Mouse (Mus musculus) lung, postnatal 10 days (tissue): ENCODE results near the gene Kdsr.
"Not testable (repeated sequence)": the region's sequence is repeated elsewhere in the genome, so short reads cannot be mapped to it uniquely, and the experiment has no call there.

Experiments
- DNase-seq: peaks from one replicate; pipeline ENCODE4 v3.0.0; 2021

The Kdsr gene

DNA sequence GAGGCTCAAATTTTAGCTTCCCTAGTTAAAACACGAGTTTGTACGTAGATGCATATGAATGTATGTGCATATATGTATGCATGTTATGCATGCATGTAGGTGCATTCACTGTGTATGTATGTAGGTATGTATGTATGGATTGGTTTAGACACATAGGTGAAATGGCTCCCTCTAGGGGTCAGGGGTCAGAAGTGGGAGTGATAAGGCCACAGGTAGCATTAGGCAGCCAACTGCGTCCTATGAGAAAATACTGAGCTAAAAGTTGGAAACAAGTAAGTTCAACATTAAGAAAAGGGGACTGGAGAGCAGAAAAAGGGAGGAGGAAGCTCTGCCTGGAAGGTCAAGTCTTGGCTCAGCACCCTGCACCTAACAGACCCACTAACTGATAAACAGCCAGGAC lies 21.4 kb downstream of the Kdsr start:
- no peak for DNase-seq

DNA sequence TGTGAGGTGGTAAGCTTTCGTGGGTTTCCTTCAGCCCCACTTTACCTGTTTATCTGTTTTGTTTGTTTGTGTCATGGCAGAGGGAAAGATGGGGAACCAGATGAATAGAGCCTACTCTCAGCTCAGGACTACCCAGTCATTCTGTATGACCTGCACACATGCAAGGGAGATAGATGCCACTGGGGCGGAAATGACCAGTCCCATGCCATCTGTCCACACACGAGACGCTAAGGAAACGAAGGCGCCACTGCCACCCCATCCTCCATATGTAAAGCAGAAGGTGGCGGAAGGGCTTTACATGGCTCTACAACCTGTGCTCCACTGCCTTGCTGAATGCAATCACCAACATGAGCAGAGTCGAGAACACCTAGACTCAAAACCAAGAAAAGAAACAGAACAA lies 23.3 kb downstream of the Kdsr start:
- DNase-seq: no peak

DNA sequence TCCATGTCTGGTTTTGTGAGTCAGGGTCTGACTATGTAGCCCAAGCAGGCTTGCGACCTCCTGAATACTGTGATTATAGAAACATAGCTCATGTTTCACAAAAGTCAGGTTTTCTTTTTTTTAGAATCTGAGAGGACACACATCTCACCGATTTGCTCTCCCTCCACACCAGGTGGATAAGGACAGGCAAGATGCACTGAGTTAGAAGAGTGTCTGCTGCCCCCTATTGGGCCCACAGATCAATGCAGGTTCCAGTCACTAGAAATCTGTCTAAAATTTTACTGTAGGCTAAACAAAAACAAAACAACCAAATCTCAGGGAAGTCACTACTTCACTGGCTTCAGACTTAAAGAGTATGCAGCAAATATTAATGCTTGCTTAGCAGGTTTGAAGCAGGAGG lies 23.9 kb downstream of the Kdsr start:
- DNase-seq: peak; percentile 48

DNA sequence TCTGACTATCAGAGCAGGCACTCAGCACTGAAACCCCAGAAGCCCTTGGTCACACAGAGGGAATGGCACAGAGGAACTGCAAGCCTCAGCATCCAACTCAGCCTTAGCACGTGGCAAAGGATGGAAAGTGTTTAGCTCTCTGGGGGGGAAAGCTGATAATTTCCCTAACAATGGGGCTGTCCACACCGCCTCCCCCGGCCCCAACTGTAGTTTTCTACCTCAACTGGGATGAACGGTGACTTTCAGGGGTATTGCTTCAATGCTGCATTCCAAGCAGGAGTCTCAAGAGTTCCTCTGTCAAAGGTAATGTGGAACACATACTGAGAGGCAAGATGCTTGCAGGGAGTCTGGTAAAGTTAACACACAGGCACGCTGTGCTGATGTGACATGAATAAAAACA lies 37.5 kb downstream of the Kdsr start:
- no peak for DNase-seq

DNA sequence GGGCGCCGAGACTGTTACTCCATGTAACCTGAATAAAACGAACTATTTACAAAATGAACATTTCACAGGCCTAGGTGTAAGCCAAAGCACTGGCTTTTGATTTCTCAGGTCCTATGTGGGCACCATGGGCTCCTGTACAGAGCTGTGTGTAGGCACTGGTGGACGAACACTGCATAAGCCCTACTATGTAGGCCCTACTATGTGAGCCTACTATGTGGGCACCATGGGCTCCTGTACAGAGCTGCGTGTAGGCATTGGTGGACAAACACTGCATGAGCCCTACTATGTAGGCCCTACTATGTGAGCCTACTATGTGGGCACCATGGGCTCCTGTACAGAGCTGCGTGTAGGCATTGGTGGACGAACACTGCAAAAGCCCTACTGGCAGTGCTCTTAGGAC lies 41.8 kb downstream of the Kdsr start:
- not testable (repeated sequence) for DNase-seq

DNA sequence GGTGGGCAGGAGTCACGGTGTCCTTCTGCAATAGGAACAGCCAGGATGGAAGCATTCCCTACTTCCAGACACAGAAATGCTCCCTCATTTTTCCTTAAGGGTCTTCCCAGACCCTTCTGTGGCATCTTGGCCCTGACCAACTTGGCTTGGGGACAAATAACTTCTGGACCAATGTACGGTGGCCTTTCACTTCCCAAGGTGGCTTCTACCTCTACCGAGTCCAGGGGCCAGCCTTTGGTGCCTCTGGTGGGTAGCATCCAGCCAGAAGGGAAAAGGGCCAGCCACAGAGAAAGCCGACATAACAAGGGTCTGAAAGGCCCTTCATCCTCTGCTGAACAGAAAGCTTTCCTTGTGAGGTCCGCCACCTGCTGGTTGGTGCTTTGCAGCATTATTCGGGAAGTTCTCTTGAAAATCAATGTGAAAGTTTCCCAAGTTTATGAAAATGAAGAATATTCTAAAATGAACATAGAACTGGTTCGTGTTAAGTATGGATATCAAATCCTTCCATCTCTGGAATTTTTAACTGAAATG lies 42.4 kb downstream of the Kdsr start:
- peak; percentile 89 for DNase-seq

DNA sequence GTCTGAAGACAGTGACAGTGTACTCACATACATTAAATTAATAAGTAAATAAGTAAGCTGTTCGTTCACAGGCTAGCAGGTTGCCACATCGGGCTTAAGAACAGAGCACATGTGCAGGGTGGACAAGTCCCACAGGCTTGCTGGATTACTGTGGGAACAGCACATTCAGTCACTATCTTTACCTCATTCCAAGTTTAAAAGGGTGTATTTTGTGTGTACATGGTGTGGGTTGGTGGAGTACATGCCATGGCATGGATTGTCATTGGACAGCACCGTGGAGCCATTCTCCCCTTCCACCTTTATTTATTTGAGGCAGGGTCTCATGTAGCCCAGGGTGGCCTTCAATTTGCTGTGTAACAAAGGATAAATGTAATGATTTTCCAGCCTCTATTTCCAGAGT lies 43.4 kb downstream of the Kdsr start:
- DNase-seq: no peak

DNA sequence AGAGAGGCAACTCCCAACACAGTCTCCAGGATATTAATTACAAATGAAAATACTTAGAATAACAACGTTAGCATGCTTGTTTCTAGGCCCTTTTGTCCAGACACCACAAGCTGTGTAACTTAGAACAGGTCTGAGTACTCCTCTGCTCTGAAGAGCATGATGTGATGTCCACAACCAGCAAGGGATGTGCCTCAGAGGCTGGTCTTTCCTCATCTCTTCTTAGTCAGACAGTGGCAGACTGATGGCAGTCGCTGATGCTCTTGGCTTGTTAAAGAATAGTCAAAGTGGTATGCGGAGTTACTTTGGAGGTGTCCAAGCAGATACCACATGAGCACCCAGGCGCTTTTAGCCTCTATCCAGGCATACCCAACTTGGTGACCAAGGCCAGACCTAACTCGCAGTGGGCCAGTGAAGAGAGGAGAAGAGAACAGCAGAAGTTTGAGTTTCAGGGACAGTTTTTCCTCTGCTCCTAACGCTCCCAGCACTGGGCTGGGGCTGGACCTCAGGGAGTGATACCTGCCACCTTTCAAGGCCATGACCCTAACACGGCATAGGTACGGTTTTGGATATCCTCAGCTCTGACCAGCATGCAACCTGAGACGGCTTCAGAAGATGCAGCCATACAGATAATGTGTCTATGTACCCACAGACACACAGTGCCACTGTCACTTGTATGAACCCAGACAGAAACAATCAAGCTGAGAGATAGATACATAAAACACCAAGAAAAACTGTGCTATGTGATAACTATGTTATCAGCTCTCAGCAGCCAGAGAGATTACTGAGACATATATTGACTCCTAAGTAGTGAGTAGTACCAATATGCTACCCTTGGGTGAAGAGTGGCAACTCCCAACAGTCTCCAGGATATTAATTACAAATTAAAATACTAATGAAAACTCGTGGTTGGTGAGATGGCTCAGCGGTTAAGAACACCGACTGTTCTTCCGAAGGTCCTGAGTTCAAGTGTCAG lies 44.1 kb downstream of the Kdsr start:
- no peak for DNase-seq

DNA sequence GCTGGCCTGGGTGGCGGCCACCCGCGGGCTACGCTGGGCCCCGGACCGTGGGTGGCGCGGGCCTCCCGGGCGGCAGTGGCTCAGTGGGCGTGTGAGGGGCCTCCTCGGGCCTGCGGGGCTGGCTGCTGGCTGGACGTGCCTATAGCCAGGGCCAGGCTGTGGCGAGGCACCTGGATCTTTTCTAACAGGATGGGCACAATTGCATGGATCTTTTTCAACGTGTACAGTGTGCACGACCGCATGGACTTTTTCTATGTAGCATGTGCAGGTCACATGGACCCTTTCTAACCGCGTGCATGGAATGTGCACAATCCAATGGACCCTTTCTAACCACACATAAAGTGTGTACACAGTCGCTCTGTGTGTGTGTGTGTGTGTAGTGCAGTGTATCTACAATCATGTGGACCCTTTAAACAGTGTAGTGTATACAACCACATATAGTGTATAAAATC lies 45.0 kb downstream of the Kdsr start:
- no peak for DNase-seq

DNA sequence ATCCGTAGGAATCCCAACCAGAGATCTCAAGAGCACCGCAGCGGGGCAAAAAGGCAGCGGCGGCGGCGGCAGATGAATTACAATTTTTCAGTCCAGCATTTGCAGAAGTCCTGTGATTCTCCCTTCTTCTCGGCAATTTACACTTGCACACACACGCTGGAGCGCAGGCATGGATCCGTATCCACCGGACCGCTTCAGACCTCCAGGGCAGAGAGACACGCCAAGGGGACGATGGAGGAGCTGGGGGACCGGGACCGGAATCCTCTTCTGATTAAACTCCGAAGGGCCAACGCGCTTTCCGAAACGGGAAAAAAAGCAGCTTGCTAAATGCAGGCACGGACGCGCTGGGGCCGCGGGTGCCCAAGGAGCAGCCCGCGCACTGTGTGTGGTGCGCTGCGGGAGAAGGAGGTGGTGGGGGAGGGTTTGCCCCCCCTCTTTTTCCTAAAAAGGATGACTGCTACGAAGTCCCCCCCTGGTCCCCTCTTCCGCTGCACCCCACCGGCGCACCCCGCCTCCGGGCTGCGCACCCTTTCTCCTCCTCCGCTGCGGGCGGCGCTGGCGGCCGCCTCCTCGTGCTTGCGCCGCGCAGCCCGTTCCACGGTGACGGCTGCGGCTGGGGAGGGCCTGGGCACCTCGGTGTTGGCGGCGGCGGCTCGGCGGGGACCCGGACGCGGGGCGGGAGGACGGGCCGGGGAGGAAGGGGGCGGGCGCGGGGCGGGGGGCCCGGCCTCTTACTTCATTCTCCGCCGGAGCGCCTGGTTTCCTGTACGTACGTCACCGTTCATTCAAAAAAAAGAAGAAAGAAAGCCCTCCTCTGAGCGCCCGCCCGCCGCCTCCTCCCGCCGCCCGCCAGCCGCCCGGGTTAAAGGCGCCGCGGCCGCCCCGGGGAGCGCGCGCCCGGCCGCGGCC lies 45.7 kb downstream of the Kdsr start, which contains the start of gene Bcl2:
Gene Bcl2, minus strand, starts transcription at position 654 of the 909 bp plus-strand sequence.
- peak; percentile 83 for DNase-seq

DNA sequence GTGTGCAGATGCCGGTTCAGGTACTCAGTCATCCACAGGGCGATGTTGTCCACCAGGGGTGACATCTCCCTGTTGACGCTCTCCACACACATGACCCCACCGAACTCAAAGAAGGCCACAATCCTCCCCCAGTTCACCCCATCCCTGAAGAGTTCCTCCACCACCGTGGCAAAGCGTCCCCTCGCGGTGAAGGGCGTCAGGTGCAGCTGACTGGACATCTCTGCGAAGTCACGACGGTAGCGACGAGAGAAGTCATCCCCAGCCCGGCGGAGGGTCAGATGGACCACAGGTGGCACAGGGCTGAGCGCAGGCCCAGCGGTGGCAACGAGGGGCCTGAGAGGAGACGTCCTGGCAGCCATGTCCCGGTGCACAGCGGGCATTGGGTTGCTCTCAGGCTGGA lies 47.2 kb downstream of the Kdsr start:
- peak; percentile 83 for DNase-seq

DNA sequence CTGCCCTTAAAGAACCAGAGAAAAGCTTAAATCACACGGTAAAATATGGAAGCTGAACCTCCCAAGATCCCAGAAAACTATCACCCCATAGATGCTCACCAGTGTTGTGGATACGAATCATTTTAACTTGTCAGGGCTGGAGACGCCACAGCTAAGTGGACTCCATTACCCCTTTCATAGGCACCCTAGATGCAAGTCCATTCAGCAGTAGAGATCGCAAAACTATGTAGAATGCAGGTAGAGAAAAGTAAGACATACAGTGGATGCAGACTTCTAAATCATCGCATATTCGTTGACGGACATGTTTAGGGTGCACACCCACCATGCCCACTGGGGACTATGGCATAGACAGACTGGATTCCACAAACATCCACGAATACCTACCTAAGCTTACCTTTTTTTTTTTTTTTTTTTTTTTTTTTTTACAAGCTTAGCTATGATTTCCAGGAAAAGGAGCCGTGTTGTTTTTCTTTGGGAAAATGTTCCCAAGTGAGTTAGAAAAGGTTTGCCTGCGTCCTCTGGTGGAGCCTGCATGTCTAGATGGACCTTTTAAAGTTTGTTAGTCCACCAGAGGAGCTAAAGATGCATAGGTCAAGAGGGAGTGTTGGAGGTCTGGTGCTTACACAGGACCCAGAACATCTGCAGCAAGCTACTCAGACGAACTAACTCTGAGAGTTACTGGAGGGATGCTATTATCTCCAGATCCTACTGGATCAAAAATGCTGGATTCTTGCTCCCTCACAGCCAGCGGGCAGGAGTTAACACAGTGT lies 48.0 kb downstream of the Kdsr start:
- DNase-seq: no peak

DNA sequence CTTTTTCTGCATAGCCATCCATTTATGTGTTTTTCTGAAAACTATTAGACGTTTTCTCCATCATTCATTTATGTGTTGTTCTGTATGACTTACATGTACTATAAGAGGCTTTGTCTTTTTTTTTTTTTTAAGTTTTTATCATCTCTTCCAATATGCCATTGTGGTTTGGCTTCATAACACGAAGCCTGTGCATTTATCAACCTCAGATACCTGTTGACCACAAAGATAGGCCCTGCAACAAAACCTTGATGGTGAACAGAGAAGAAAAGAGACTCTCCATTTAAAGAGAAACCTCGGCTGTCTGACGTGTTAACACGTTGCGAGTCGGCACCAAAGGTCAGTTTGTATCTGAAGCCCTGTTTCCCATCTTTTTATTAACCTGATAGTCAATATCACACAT lies 49.3 kb downstream of the Kdsr start:
- DNase-seq: no peak

DNA sequence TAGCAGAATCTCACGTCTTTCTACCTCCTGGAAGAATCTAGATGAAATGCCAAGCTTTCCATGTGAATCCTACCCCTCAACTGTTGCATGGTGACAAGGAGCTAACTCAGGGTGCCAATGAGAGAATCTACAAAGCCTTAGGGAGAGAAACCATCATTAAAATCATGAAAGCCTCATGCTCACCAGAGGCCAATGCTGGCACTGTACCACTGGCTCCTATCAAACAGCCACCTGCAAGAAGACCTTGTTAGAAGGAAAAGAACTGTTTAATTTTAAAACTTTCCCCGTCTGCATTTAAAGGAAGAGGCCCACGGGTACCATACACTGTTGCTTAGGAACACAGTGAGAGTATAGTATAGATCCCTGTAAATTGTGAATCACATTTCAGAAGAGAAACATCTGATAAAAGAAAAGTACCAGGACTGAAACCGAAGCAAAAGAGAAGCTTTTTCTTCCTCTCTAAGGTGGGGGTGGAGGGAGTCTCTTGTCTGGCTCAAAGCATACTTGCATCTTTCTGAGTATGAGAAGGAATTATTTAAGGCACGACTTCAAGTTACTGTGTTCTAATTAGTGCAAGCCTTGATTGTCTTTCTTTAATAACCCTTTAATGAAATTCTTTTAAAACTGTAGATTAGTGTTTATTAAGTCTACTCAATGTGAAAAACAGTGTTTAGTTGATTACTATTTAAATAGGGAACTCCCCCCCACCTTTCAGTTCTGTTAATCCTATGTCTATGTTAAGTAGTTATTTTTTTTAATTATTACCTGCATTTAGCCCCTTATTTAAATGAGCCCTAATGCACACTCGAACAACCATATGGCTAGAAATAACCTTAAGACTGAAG lies 52.3 kb downstream of the Kdsr start:
- no peak for DNase-seq

DNA sequence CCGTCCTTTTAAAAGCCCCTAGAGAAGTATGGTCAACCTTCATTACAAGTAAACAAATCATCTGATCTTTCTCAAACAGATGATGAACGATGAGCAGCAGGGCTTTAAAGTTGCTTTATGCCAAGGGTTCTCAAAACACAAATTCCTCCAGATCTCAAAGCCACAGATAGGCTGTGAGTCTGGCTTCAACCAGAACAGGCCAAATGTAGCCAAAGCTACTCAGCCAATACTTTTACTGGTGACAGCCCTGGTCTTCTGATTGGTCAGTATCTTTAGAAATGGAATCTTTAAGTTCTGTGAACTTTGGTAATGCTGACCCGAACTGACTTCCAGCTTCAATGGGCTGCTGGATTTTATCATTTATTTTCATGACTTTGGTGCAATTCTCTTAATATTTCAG lies 56.3 kb downstream of the Kdsr start:
- DNase-seq: no peak

DNA sequence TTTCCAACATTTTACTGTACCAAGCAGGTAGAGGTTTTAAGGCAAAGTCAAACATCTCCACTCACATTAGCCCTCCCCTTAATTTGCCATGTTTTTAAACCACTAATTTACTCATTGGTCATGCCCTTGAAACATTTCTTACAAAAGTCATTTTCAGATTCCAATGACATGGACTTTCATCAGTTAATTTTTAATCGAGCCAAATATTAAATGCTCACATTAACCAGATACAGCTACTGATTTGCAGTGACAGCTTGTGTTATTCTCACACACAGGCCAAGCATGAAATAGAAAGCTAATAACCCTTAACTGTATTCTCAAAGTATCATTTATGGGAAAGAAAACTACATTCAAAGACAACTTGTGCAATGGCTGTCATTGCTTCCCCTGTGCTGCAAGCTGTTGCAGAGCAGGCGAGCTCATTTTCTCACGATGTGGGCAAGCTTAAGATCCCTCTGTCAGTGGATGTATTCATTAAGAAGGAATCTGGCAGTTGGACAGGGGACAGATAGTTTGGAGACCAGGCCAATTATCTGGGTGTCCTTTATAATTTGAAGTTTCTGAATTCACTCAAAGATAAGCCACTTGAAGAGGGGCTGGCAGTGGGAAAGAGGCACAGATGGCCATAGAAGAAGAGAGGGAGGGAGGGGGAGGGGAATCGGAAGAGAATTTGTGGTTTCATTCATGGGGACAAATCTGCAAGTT lies 56.9 kb downstream of the Kdsr start:
- DNase-seq: peak; percentile 31

DNA sequence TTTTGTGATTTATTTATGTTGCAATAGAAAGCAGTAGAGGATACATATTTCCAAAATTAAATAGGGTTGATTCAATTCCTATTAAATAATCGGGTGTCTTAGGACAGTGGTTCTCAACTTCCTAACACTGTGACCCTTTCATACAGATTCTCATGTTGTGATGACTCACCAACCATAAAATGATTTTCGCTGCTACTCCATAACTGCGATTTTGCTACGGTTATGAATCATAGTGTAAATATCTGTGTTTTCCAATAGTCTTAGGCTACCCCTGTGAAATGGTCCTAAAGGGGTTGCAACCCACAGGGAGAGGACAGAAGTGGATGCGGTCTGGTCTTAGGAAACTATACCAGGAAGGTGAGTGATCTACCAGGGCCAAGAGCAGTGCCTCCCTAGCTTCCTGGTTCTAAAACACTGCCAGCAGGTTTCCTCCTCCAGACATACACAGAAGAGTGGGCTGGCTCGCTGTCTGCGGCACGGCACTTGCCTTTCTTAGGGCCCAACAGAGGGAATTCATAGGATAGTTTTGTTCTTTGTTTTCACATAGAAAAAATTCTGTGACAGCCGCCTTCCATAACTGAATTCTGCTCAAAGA lies 58.9 kb downstream of the Kdsr start:
- DNase-seq: no peak

DNA sequence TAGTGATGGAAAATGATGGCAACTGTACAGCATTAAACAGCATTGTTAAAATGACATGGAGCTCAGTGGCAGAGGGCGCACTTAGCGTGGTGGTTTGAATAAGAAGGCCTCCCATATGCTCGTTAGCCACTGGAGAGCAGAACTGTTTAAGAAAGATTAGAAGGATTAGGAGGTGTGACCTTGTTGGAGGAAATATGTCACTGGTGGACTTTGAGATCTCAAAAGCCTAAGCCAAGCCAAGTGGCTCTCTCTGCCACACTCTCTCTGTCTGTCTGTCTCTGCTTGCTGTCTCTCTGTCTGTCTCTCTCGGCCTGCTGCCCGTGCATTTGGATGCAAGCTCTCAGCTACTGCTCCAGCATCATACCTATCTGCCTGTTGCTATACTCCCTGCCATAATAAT lies 63.1 kb downstream of the Kdsr start:
- no peak for DNase-seq

DNA sequence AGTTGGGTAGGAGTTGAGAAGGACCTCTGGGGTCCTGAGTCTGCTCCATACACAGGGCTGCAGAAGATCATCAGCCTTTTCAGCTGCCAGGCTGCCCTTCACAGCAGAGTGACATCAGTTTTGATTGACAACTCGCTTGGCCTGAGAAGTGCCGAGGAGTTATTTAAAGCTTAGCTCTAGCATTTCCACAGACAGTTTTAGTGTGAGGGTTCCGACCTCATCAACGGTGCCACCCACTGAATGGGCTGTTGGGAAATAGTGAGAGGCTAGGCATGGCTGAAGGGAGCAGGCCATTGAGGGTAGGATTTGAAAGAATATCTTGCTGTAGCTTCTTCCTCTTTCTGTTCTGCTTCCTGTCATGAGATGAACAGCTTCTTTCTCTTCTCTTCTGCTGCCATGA lies 63.9 kb downstream of the Kdsr start:
- DNase-seq: no peak

DNA sequence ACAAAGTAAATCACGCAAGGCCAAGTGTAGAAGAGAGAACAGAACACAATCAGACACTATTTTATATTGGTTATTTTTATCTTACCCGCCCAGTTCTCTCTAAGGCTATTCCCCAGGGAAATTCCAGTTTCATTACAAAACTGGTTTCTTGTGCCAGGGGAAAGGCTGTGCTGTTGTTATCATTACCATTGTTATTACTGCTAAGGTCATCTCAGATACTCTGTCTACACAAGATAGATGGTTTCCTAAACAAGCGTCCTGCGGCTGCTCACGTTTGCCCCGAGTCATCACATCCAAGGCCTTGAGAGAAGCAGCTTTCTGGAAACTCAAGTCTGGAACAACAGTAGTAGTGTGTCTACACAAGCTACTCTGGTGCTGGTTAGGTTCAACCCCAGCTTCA lies 65.2 kb downstream of the Kdsr start:
- DNase-seq: peak; percentile 30

DNA sequence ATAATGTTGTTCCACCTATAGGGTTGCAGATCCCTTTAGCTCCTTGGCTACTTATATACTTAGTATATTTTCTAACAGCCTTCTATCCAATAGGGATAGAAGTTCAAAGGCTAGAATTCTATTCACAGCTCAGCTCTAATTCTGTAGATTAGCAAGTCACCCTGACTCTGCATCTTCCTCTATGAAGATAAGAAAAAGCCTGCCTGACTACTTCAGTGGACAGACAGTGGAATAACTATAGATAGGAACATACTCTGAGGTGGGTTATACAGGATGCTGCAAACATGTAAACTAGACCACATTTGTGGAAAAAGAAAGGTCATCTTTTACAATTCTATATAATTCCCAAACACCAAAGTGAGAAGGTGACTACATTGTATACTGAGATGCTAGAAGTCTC lies 66.9 kb downstream of the Kdsr start:
- no peak for DNase-seq
